Mouse (Mus musculus): ENCODE data around the gene Nectin2. TPM values are rescaled to one million over a fixed set of nuclear protein-coding genes. Genes with fewer than 3 reads are reported as not detected.
"Not testable (repeated sequence)": the region's sequence is repeated elsewhere in the genome, so short reads cannot be mapped to it uniquely, and the experiment has no call there.

The Nectin2 gene
- polyA plus RNA-seq, 1 experiment = 4.7 TPM

GRCm38 (mm10) chr7:19695213-19695594 lies 55.1 kb downstream of the Nectin2 start:
- H3K27ac ChIP-seq (ENCODE audit: control insufficient read depth, insufficient read depth, low read depth, low read length, poor library complexity) = peak overlapping the region; percentile 4; the same call in 1 of the 2 replicates
- no peak for TF ChIP-seq POLR2A (IDR thresholded peaks at IDR 0.05; ENCODE audit: borderline replicate concordance, control insufficient read depth, low read depth, low read length)
- TF ChIP-seq CTCF (IDR thresholded peaks at IDR 0.05; ENCODE audit: control insufficient read depth, insufficient read depth, low read length) = no peak
- H3K4me1 ChIP-seq (ENCODE audit: control insufficient read depth, insufficient read depth, low read length) = peaks cover 6% of the 10 kb centered on the region
- WGBS = 19% methylated on average over 8 of the region's 8 CpGs
- no peak overlapping the region for H3K4me3 ChIP-seq (replicated peaks; ENCODE audit: control insufficient read depth, low read depth, low read length)

DNA sequence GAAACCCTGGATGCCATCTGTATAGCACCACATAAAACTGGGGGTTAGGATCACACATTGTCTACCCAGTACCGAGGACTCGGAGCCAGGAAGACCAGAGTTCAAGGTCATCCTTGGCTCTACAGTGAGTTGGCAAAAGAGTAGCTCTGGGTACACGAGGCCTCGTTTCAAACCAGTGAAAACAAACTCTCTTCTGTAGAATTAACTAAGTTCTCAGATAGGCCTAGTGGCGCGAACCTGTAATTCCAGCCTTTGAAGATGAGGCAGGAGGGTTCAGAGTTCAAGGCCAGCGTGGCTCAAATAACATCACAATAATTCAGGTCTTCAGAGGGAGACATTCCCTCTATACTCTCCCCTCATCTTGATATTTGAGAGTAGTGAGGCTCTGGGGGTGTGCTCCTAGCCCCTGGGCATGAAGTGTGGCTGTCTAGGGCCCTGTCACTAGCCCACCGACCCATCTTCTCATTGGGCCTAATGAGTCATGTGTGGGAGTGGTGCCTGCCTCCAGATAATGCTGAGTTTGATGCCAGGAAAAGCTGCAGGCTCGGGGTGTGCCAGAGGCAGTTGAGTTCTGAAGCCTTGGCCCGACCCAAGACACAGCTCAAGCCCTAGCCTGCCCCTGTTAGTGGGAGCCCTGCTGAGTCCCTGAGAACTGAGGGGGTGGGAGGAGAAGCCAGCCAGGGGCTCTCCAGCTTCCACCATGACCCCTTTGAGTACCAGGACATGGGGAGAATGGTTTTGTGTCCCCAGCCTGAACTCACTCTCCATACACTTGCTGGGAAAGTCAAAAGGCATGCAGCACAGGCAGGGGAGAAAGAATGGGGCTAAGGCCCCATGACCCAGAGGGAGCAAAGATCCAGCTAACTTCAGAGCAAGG lies 55.7 kb downstream of the Nectin2 start:
- Histone ChIP-seq H3K27ac (ENCODE audit: control insufficient read depth, insufficient read depth, low read depth, low read length, poor library complexity) (peak overlapping the region; percentile 79; the same call in 1 of the 2 replicates), H3K4me1 (ENCODE audit: control insufficient read depth, insufficient read depth, low read length) (peaks cover 5% of the 10 kb centered on the region), H3K4me3 (replicated peaks; ENCODE audit: control insufficient read depth, low read depth, low read length) (no peak overlapping the region)
- no peak for TF ChIP-seq CTCF (IDR thresholded peaks at IDR 0.05; ENCODE audit: control insufficient read depth, insufficient read depth, low read length)
- TF ChIP-seq POLR2A (IDR thresholded peaks at IDR 0.05; ENCODE audit: borderline replicate concordance, control insufficient read depth, low read depth, low read length) = no peak
- WGBS = 72% methylated on average over 10 of the region's 10 CpGs

DNA sequence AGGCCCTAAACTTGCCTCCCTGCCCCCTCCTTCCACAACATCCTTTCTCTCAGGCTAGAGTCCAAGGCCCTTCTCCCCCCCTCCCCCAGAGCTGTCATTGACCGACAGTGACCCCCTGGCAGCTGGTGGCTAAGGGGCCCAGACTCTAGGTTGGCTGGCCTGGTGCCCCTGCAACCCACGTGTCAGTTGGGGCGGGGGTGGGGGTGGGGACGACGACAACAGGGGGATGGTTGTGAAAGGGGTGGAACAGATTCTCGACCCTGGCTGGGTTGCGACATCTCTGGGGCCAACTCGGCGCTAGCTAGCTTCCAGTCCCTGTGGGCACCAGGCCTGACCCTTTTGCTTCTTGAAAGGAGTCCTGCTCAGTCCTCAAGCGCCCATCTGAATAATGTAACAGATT lies 56.9 kb downstream of the Nectin2 start:
- TF ChIP-seq POLR2A (IDR thresholded peaks at IDR 0.05; ENCODE audit: borderline replicate concordance, control insufficient read depth, low read depth, low read length) = no peak
- TF ChIP-seq CTCF (IDR thresholded peaks at IDR 0.05; ENCODE audit: control insufficient read depth, insufficient read depth, low read length) = no peak
- Histone ChIP-seq H3K27ac (ENCODE audit: control insufficient read depth, insufficient read depth, low read depth, low read length, poor library complexity) (peak overlapping the region; percentile 79; the same call in 1 of the 2 replicates), H3K4me3 (replicated peaks; ENCODE audit: control insufficient read depth, low read depth, low read length) (no peak overlapping the region), H3K4me1 (ENCODE audit: control insufficient read depth, insufficient read depth, low read length) (peaks cover 3% of the 10 kb centered on the region)
- WGBS = 13% methylated on average over 10 of the region's 10 CpGs

- Histone ChIP-seq H3K4me1 (ENCODE audit: control insufficient read depth, insufficient read depth, low read length) (peaks cover 3% of the 10 kb centered on the region), H3K27ac (ENCODE audit: control insufficient read depth, insufficient read depth, low read depth, low read length, poor library complexity) (peak within 1 kb of the TSS; percentile 1; the same call in 1 of the 2 replicates), H3K4me3 (replicated peaks; ENCODE audit: control insufficient read depth, low read depth, low read length) (no peak within 1 kb of the TSS)
- TF ChIP-seq CTCF (IDR thresholded peaks at IDR 0.05; ENCODE audit: control insufficient read depth, insufficient read depth, low read length) = no peak
- TF ChIP-seq POLR2A (IDR thresholded peaks at IDR 0.05; ENCODE audit: borderline replicate concordance, control insufficient read depth, low read depth, low read length) = no peak
- 77% methylated on average over 28 of the region's 28 CpGs for WGBS
Observed at GRCm38 (mm10) chr7:19691873-19692865, 58.1 kb downstream of the Nectin2 start, which contains the start of gene Apoc1. Gene Apoc1, minus strand, starts transcription at chr7:19692660.

- TF ChIP-seq CTCF (IDR thresholded peaks at IDR 0.05; ENCODE audit: control insufficient read depth, insufficient read depth, low read length) (no peak), POLR2A (IDR thresholded peaks at IDR 0.05; ENCODE audit: borderline replicate concordance, control insufficient read depth, low read depth, low read length) (no peak)
- Histone ChIP-seq H3K4me1 (ENCODE audit: control insufficient read depth, insufficient read depth, low read length) (peaks cover 5% of the 10 kb centered on the region), H3K27ac (ENCODE audit: control insufficient read depth, insufficient read depth, low read depth, low read length, poor library complexity) (no peak overlapping the region), H3K4me3 (replicated peaks; ENCODE audit: control insufficient read depth, low read depth, low read length) (no peak overlapping the region)
- WGBS = 88% methylated on average over 6 of the region's 6 CpGs
Observed at GRCm38 (mm10) chr7:19691434-19691833, 58.8 kb downstream of the Nectin2 start.

DNA sequence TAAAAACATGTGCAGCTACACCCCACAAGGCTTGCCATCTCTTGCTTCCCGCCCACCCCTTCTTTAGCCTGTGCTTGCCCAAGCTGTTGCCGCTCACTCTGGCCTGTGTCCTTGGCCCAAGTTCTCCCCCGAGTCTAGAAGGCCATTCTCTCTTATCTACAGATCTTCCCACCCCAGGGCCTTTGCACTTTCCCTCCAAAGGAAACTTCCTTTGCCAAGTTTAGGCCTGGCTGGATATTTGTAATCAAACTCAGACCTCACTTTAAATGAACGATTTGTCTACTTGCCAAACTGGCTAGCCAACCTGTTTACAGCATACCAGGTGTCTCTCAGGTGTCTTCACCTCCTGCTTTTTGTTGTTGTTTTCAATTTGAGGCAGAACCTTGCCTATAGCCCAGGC lies 59.4 kb downstream of the Nectin2 start:
- H3K27ac ChIP-seq (ENCODE audit: control insufficient read depth, insufficient read depth, low read depth, low read length, poor library complexity) = no peak overlapping the region
- WGBS = 71% methylated on average over 4 of the region's 4 CpGs
- no peak overlapping the region for H3K4me3 ChIP-seq (replicated peaks; ENCODE audit: control insufficient read depth, low read depth, low read length)
- peaks cover 5% of the 10 kb centered on the region for H3K4me1 ChIP-seq (ENCODE audit: control insufficient read depth, insufficient read depth, low read length)
- TF ChIP-seq CTCF (IDR thresholded peaks at IDR 0.05; ENCODE audit: control insufficient read depth, insufficient read depth, low read length) (no peak), POLR2A (IDR thresholded peaks at IDR 0.05; ENCODE audit: borderline replicate concordance, control insufficient read depth, low read depth, low read length) (no peak)

- Histone ChIP-seq H3K4me1 (ENCODE audit: control insufficient read depth, insufficient read depth, low read length) (peaks cover 6% of the 10 kb centered on the region), H3K4me3 (replicated peaks; ENCODE audit: control insufficient read depth, low read depth, low read length) (no peak overlapping the region), H3K27ac (ENCODE audit: control insufficient read depth, insufficient read depth, low read depth, low read length, poor library complexity) (no peak overlapping the region)
- 83% methylated on average over 2 of the region's 2 CpGs for WGBS
- TF ChIP-seq POLR2A (IDR thresholded peaks at IDR 0.05; ENCODE audit: borderline replicate concordance, control insufficient read depth, low read depth, low read length) (no peak), CTCF (IDR thresholded peaks at IDR 0.05; ENCODE audit: control insufficient read depth, insufficient read depth, low read length) (no peak)
Observed at GRCm38 (mm10) chr7:19688611-19689010, 61.7 kb downstream of the Nectin2 start.

DNA sequence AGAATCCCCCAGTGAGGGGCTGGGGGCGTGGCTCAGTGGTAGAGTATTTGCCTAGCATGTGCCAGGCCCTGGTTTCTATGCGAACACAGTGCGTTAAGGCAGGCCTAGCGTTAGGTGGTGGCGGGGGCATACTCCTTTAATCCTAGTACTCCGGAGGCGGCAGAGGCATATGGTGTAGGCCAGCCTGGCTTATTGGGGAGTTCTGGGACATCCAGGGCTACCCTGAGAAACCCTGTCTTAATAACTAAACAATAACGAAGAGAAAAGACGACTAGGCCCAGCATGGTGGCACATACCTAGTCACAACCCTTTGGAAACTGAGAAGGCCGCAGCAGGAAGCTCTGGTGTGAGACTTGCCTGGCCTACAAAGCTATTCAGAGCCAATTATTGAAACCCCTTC lies 62.2 kb downstream of the Nectin2 start:
- H3K4me3 ChIP-seq (replicated peaks; ENCODE audit: control insufficient read depth, low read depth, low read length) = no peak overlapping the region
- H3K4me1 ChIP-seq (ENCODE audit: control insufficient read depth, insufficient read depth, low read length) = peaks cover 6% of the 10 kb centered on the region
- no peak overlapping the region for H3K27ac ChIP-seq (ENCODE audit: control insufficient read depth, insufficient read depth, low read depth, low read length, poor library complexity)
- TF ChIP-seq POLR2A (IDR thresholded peaks at IDR 0.05; ENCODE audit: borderline replicate concordance, control insufficient read depth, low read depth, low read length) (no peak), CTCF (IDR thresholded peaks at IDR 0.05; ENCODE audit: control insufficient read depth, insufficient read depth, low read length) (no peak)
- 90% methylated on average over 10 of the region's 10 CpGs for WGBS

DNA sequence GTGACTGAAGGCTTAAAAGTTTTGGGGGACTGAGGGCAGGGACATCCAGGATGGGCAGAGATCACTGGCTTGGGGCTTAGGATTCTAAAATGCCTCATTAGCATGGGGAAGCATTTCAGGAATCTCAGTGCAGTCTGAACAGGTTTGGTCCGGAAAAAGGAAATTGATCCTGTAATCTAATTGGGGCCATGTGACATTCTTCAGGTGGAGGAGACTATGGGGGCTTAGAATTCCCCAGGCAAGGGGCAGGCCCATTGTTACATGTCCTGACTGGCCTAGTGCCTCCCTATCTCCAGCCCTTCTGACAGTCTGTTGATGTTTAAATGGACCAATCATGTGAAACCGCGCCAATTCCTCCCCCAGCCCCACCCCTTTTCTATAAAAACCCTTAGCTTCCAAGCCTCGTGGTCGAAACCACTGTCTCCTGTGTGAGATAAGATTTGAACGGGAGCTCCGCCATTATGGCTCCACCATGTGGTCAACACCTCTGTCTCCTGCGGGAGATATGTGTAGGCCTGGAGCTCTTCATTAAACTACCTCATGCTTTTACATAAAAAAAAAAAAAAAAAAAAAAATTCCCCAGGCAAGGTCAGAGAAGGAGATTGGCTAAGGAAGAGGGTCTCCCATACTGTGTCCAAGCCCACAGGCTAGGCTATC lies 63.2 kb downstream of the Nectin2 start:
- not testable (repeated sequence) for H3K4me3 ChIP-seq (replicated peaks; ENCODE audit: control insufficient read depth, low read depth, low read length); H3K4me1 ChIP-seq (ENCODE audit: control insufficient read depth, insufficient read depth, low read length); H3K27ac ChIP-seq (ENCODE audit: control insufficient read depth, insufficient read depth, low read depth, low read length, poor library complexity)
- 43% methylated on average over 8 of the region's 8 CpGs for WGBS
